Mouse (Mus musculus): Measurements from ENCODE around the gene Higd1b. TPM values are rescaled to one million over a fixed set of nuclear protein-coding genes. Genes with fewer than 3 reads are reported as not detected.

The Higd1b gene
- total RNA-seq, 4 experiments from 2014 or later = 6.3 to 15.9 (median 10.3) TPM

DNA sequence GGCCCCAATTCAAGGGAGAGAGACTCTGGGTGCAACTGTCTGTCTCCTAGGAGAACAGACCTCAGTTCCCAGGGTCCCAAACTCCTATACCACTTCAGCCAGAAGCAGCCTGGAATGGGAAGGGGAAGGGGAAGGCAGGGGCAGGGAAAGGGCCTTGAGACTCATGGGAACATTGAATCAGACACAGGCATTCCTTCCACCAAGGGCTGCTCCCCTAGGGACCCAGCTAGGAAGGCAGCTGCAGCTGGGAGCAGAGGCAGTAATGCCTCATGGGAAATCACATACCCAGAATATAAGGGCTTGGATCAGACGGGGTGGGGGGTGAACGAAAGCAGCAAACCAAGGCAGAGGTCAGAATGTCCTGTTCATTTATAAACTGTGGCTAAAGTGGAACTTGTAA, 2.5 kb downstream of the Higd1b start:
- DNase-seq (ENCODE audit: low spot score) = peak; percentile 49

DNA sequence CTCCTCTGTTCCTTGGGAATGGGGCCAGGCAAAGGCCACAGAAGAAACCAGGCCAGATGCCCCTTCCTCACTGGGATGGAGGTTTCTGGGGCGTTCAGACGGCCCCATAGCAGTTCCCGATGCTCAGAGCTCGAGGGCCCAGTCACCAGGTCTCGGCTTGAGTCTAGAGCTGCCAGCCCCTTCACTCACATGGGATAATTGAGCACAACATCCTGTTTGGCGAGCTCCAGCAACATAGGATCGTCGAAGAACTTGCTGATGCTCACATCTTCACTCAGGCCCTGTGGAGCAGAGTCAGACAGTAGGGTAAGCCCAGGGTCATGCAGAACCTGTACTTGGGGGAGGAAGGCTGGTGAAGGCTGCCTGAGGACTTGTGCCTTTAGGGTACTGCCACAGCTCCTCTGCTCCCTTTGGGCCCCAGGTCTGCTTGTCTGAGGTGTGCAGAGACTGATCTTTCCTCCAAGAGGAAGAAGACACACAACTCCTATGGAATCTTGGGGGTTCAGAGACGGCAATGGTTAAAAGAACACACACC, 3.0 kb downstream of the Higd1b start:
- no peak for DNase-seq (ENCODE audit: low spot score)

GRCm38 (mm10) chr11:102845926-102846325, 10.3 kb downstream of the Higd1b start:
- DNase-seq (ENCODE audit: low spot score) = no peak

- DNase-seq (ENCODE audit: low spot score) = peak; percentile 50
Measured at GRCm38 (mm10) chr11:102851883-102852282, 16.2 kb downstream of the Higd1b start.

- no peak for DNase-seq (ENCODE audit: low spot score)
Measured at GRCm38 (mm10) chr11:102853760-102854159, 18.1 kb downstream of the Higd1b start.

DNA sequence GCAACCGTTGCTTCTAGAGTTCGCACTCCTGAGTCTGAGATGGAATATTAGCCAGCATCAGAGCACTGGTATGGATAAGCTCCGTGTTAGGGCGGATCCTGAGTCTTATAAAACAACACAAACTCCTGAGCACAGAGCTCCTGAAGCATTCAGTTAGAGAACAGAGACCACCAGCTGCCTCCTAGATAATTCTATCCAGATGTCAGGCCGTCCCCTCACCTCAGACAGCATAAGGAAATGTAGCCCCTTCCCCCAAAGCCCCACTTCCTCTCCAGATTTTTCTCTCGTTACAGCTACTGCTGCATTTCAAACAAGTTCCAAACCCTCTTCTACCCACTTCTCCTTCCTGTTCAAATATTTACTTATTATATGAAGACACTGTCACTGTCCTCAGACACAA, 20.3 kb downstream of the Higd1b start:
- no peak for DNase-seq (ENCODE audit: low spot score)

GRCm38 (mm10) chr11:102858951-102859350, 23.3 kb downstream of the Higd1b start:
- DNase-seq (ENCODE audit: low spot score) = no peak

DNA sequence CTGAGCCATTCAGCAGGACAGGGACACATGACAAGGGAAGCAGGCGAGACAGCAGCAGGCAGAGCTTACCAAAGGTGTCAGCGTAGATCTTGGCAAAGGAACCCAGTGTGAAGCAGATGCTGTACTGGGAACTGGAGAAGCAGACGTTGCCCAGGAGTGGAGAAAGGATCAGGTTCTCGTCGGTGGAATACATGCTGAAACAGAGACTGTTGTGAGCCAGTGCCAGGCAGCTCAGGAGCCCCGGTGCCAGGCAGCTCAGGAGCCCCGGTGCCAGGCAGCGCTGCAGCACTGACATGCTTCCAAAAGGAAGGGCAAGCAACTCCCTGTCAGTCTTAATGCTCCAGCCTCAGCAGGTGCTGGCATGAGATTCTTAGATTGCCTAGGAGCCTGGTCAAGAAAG, 24.3 kb downstream of the Higd1b start:
- DNase-seq (ENCODE audit: low spot score) = no peak

GRCm38 (mm10) chr11:102864272-102864671, 28.6 kb downstream of the Higd1b start:
- peak; percentile 48 for DNase-seq (ENCODE audit: low spot score)

DNA sequence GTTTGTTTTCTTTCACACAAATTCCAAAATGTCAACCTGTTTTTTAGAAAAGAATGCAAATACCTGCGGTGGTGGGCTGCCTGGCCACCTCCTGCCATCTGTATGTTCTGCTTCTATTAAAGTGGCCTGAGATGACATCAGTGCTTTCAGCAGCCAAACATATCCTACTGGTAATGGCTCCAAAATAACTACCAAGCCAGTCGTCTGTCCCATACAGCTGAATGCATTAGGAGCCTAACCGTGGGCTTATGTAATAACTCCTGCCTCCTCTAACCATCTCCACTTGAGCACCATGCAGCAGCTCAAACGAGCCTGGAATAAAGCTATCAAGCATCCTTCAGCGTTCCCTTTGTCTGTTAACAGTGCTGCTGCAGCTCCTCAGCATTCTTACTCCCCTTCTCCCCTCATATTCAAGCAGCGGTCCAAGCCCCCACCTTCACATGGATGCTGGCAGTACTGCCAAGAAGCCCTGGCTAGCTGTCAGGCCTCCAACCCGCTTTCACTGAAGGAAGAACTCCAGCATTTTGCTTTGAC, 39.2 kb downstream of the Higd1b start:
- no peak for DNase-seq (ENCODE audit: low spot score)

GRCm38 (mm10) chr11:102879558-102879957, 43.9 kb downstream of the Higd1b start:
- DNase-seq (ENCODE audit: low spot score) = no peak

GRCm38 (mm10) chr11:102880585-102881313, 45.1 kb downstream of the Higd1b start, which contains the start of the genes Eftud2 and Ccdc103:
Gene Eftud2, minus strand, starts transcription at chr11:102880985.
Gene Ccdc103, plus strand, starts transcription at chr11:102881204.
- peak; percentile 95 for DNase-seq (ENCODE audit: low spot score)

DNA sequence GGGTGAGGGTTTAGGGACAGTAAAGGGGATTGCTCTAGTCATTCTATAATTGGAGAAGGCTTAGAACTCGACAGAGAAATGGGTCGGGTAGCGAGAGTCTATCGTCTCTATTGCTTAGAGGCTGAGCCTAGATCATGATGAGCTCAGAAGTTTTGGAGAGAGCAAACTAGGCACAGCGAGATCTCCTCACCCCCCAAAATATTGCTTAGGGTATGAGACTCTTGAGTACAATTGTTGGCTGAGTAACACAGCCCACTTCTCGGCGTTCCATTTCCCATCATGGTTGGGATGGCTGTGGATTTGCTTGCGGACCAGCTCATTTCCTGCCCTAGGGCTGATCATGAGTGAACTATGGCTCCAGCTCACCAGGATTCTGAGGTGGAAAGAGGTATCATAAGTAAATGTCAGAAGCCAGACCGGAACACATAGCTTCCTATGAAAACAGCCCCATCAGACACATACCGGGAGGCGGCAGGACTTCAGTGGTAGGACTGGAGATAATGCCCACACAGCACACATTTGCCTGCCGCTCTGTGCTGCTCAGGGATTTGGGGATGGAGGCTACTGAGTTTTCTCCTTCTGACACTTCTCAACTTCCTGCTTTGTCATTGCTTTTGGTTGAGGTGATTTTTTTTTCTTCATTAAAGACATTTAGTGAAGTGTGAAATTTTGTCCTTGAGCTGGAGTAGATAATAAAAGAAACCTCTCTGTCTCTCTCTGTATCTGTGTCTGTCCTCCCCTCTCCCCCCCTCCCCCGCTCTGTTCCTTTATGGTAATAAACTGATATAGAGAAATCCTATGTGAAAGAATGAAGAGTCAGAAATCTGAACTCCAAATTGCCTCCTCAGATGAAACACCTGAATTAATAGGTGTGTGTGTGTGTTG, 45.9 kb downstream of the Higd1b start:
- DNase-seq (ENCODE audit: low spot score) = no peak

DNA sequence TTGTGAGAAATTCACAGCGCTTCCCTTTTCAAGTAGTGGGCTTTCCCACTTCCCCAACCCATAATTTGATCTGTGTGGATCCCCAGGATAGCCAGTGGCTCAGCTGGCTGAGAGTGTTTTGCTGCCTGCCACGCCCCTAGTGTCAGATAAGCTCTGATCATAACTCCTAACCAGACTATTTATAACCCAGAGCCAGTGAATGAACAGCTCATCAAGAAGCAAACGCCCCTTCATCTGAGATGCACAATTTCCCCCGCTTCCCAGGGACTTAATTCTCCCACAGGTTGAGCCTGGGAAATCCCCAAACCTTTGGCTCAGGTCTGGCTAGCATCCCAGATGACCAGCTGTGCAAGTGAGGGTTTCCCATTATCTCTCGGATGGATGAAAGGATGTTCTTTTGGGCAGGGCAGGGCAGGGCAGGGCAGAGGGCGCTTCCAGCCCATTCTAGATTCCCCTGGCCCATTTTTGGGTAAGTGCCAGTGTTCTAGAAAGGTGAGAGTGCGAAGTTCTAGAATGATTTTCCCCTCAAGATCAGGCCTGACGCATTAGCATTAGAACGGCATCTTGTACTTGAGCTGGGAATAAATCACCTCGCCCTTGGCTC, 49.1 kb downstream of the Higd1b start, which contains the start of gene Fam187a:
Gene Fam187a (plus strand): TSS at position 554 of the 604 bp plus-strand sequence.
- DNase-seq (ENCODE audit: low spot score) = no peak

GRCm38 (mm10) chr11:102887433-102887832, 51.8 kb downstream of the Higd1b start:
- DNase-seq (ENCODE audit: low spot score) = no peak

Other genes starting within 250 kb of the Higd1b start
- 1 to 10 TPM; 1.5 to 2.5 (median 2.2) TPM for gene Fzd2, start 231.5 kb upstream of the Higd1b start, total RNA-seq (2022)
- not detected for gene Meioc, start 172.1 kb upstream of the Higd1b start, total RNA-seq (2022)
- 10 to 100 TPM; 21.0 to 25.0 (median 22.0) TPM for gene Ccdc43, start 138.1 kb upstream of the Higd1b start, total RNA-seq (2022)
- 1 to 10 TPM; 4.4 to 6.8 (median 6.0) TPM for gene Adam11, start 74.4 kb upstream of the Higd1b start, total RNA-seq (2022)
- gene Gjc1, start 16.1 kb upstream of the Higd1b start, total RNA-seq (2022) = 10 to 100 TPM; 13.9 to 25.4 (median 20.5) TPM
- 10 to 100 TPM; 33.4 to 37.9 (median 35.2) TPM for gene Eftud2, start 45.1 kb downstream of the Higd1b start, total RNA-seq (2022)
- gene Ccdc103, start 45.4 kb downstream of the Higd1b start, total RNA-seq (2022) = under 1 TPM in 3 of 4 experiments, not detected in 1; 0.30 to 0.35 (median 0.34) TPM
- gene Fam187a, start 49.3 kb downstream of the Higd1b start, total RNA-seq (2022) = not detected
- under 1 TPM; 0.09 to 0.38 (median 0.27) TPM for gene Gfap, start 65.1 kb downstream of the Higd1b start, total RNA-seq (2022)
- gene Kif18b, start 89.3 kb downstream of the Higd1b start, total RNA-seq (2022) = under 1 TPM in 3 of 4 experiments, not detected in 1; 0.08 to 0.37 (median 0.13) TPM
- gene C1ql1, start 110.8 kb downstream of the Higd1b start, total RNA-seq (2022) = not detected
- gene Nmt1, start 192.3 kb downstream of the Higd1b start, total RNA-seq (2022) = 10 to 100 TPM; 67.2 to 74.7 (median 70.0) TPM
- gene Dcakd, start 192.5 kb downstream of the Higd1b start, total RNA-seq (2022) = 10 to 100 TPM; 54.2 to 95.5 (median 77.9) TPM

All from heart, adult 8-10 months (tissue).